In genomic region chr12:40438049-40438448, GRCm38 (mm10) we compare ENCODE assay signal across 18 mouse cellular contexts. TPM values are rescaled to one million over a fixed set of nuclear protein-coding genes. Genes with fewer than 3 reads are reported as not detected.
DNase-seq lines count a peak whose midpoint lies in the region; ATAC-seq lines count a peak whose summit lies in the region.
"Had no signal": no experiment of that assay in that cellular context is flagged by ENCODE, and none has a peak within 500 bp of the region (broad histone marks: within the 10 kb centered on the region; RNA-seq: fewer than 3 reads in every experiment).

No protein-coding gene starts in this region.

- H3K4me1 ChIP-seq in hindbrain, embryonic 10.5 days (replicated peaks): peaks cover 26% of the 10 kb centered on the region
- H3K4me1 ChIP-seq in hindbrain, embryonic 12.5 days: peaks cover 10% of the 10 kb centered on the region; the same call in 1 of the 2 replicates
- peaks cover 23% of the 10 kb centered on the region for H3K4me1 ChIP-seq in kidney, embryonic 15.5 days
- H3K4me1 ChIP-seq in midbrain, embryonic 13.5 days (replicated peaks): no peaks in the 10 kb centered on the region
- H3K4me1 ChIP-seq: intestine, embryonic 15.5 days had no signal

- WGBS in hindbrain, embryonic 10.5 days: 10% methylated on average over 2 of the region's 2 CpGs
- 6% methylated on average over 2 of the region's 2 CpGs for whole genome bisulfite sequencing in hindbrain, embryonic 12.5 days
- WGBS in kidney, embryonic 15.5 days: 13% methylated on average over 2 of the region's 2 CpGs
- 16% methylated on average over 2 of the region's 2 CpGs for WGBS in midbrain, embryonic 13.5 days

- no peak for DNase-seq in hindbrain, embryonic 10.5 days (ENCODE audit: low spot score)
- DNase-seq in kidney, postnatal 14 days: no peak
- peak; percentile 51 for DNase-seq in embryo, embryonic 10.5 days (ENCODE audit: low spot score)
- peak; percentile 57 for DNase-seq in mesoderm, embryonic 11.5 days (ENCODE audit: low read depth, low spot score)
- DNase-seq: adrenal gland, postnatal 10 days; cerebellum, adult 18-20 months; cerebellum, adult 9-11 months; cerebellum, postnatal 36 days; gastrocnemius, postnatal 10 days; heart, postnatal 36 days had no signal

- H3K36me3 ChIP-seq in hindbrain, embryonic 10.5 days: no peaks in the 10 kb centered on the region
- no peaks in the 10 kb centered on the region for H3K36me3 ChIP-seq in hindbrain, embryonic 12.5 days
- no peaks in the 10 kb centered on the region for H3K36me3 ChIP-seq in kidney, embryonic 15.5 days
- H3K36me3 ChIP-seq in midbrain, embryonic 13.5 days: no peaks in the 10 kb centered on the region
- H3K36me3 ChIP-seq: embryonic facial prominence, embryonic 13.5 days; forebrain, embryonic 12.5 days; heart, embryonic 13.5 days; intestine, embryonic 15.5 days had no signal

- no peak overlapping the region for H3K4me2 ChIP-seq in hindbrain, embryonic 12.5 days (replicated peaks)
- no peak overlapping the region for H3K4me2 ChIP-seq in kidney, embryonic 15.5 days
- no peak overlapping the region for H3K4me2 ChIP-seq in midbrain, embryonic 13.5 days (replicated peaks)
- H3K4me2 ChIP-seq: embryonic facial prominence, embryonic 13.5 days; forebrain, embryonic 12.5 days; heart, embryonic 13.5 days; intestine, embryonic 15.5 days had no signal

- ATAC-seq in hindbrain, embryonic 12.5 days (ENCODE audit: low FRiP score): no peak
- peak; percentile 82 for ATAC-seq in kidney, embryonic 15.5 days (replicated peaks; ENCODE audit: low FRiP score)
- ATAC-seq in midbrain, embryonic 13.5 days: no peak
- ATAC-seq: forebrain, embryonic 16.5 days; intestine, embryonic 15.5 days had no signal

- no peaks in the 10 kb centered on the region for H3K9me3 ChIP-seq in hindbrain, embryonic 10.5 days
- H3K9me3 ChIP-seq in hindbrain, embryonic 12.5 days (replicated peaks): no peaks in the 10 kb centered on the region
- H3K9me3 ChIP-seq in kidney, embryonic 15.5 days (replicated peaks): no peaks in the 10 kb centered on the region
- no peaks in the 10 kb centered on the region for H3K9me3 ChIP-seq in midbrain, embryonic 13.5 days
- H3K9me3 ChIP-seq: embryonic facial prominence, embryonic 13.5 days; forebrain, embryonic 12.5 days; heart, embryonic 13.5 days; intestine, embryonic 15.5 days had no signal

- no peaks in the 10 kb centered on the region for H3K27me3 ChIP-seq in hindbrain, embryonic 10.5 days (ENCODE audit: insufficient read depth, poor library complexity, severe bottlenecking)
- no peaks in the 10 kb centered on the region for H3K27me3 ChIP-seq in hindbrain, embryonic 12.5 days
- no peaks in the 10 kb centered on the region for H3K27me3 ChIP-seq in kidney, embryonic 15.5 days
- H3K27me3 ChIP-seq in midbrain, embryonic 13.5 days: no peaks in the 10 kb centered on the region
- H3K27me3 ChIP-seq: embryonic facial prominence, embryonic 13.5 days; heart, embryonic 13.5 days; intestine, embryonic 15.5 days had no signal

- no peak overlapping the region for H3K4me3 ChIP-seq in hindbrain, embryonic 10.5 days
- no peak overlapping the region for H3K4me3 ChIP-seq in hindbrain, embryonic 12.5 days
- H3K4me3 ChIP-seq in kidney, embryonic 15.5 days (replicated peaks): no peak overlapping the region
- H3K4me3 ChIP-seq in midbrain, embryonic 13.5 days (replicated peaks): no peak overlapping the region
- H3K4me3 ChIP-seq: embryonic facial prominence, embryonic 13.5 days; forebrain, embryonic 12.5 days; heart, embryonic 13.5 days; intestine, embryonic 15.5 days had no signal

- H3K27ac ChIP-seq in hindbrain, embryonic 10.5 days: peak overlapping the region; percentile 29; the same call in 1 of the 2 replicates
- H3K27ac ChIP-seq in hindbrain, embryonic 12.5 days: no peak overlapping the region
- H3K27ac ChIP-seq in kidney, embryonic 15.5 days: no peak overlapping the region
- H3K27ac ChIP-seq in midbrain, embryonic 13.5 days: no peak overlapping the region
- H3K27ac ChIP-seq: embryonic facial prominence, embryonic 13.5 days; forebrain, embryonic 12.5 days; heart, embryonic 13.5 days; intestine, embryonic 15.5 days had no signal

- no peak overlapping the region for H3K9ac ChIP-seq in hindbrain, embryonic 12.5 days
- H3K9ac ChIP-seq in kidney, embryonic 15.5 days: no peak overlapping the region
- no peak overlapping the region for H3K9ac ChIP-seq in midbrain, embryonic 13.5 days (replicated peaks)
- H3K9ac ChIP-seq: embryonic facial prominence, embryonic 13.5 days; forebrain, embryonic 12.5 days; heart, embryonic 13.5 days; intestine, embryonic 15.5 days had no signal

RNA-seq across cellular contexts. Expression of gene Zfp277, which starts 7.7 kb away (rescaled TPM):
- polyA plus RNA-seq in hindbrain, embryonic 10.5 days (2016; fragmentation: Nextera tagmentation; extraction: Ambion mirVana): 36.0 and 37.8 TPM in 2 replicates
- polyA plus RNA-seq in hindbrain, embryonic 12.5 days (2016; fragmentation: Nextera tagmentation; extraction: Ambion mirVana): 32.3 and 33.8 TPM in 2 replicates
- 38.6 and 40.7 TPM in 2 replicates for polyA plus RNA-seq in kidney, embryonic 15.5 days (2015; fragmentation: Nextera tagmentation; extraction: Ambion mirVana)
- polyA plus RNA-seq in midbrain, embryonic 13.5 days (2015; fragmentation: Nextera tagmentation; extraction: Ambion mirVana): 26.9 and 28.9 TPM in 2 replicates

RNA-seq across cellular contexts. Expression of gene Dock4, which starts 7.7 kb away (rescaled TPM):
- polyA plus RNA-seq in hindbrain, embryonic 10.5 days (2016; fragmentation: Nextera tagmentation; extraction: Ambion mirVana): 17.6 and 25.1 TPM in 2 replicates
- polyA plus RNA-seq in hindbrain, embryonic 12.5 days (2016; fragmentation: Nextera tagmentation; extraction: Ambion mirVana): 42.5 and 45.0 TPM in 2 replicates
- polyA plus RNA-seq in kidney, embryonic 15.5 days (2015; fragmentation: Nextera tagmentation; extraction: Ambion mirVana): 15.3 and 17.0 TPM in 2 replicates
- polyA plus RNA-seq in midbrain, embryonic 13.5 days (2015; fragmentation: Nextera tagmentation; extraction: Ambion mirVana): 38.2 and 38.4 TPM in 2 replicates

Comparison
In these comparisons a context has a peak if more than half of its experiments do, and no peak if none do; other contexts are left out.
1. DNase-seq: peak in embryo, embryonic 10.5 days (single experiment) and mesoderm, embryonic 11.5 days (single experiment); none in hindbrain, embryonic 10.5 days (single experiment) and kidney, postnatal 14 days (single experiment).